Mouse (Mus musculus): ENCODE measurements at regions not wholly inside any gene's neighbourhood (a gene's known extent, or its start where the extent isn't known, plus 50 kb on each side); places are given as distances from the start of the nearest gene placed in this dataset.

DNA sequence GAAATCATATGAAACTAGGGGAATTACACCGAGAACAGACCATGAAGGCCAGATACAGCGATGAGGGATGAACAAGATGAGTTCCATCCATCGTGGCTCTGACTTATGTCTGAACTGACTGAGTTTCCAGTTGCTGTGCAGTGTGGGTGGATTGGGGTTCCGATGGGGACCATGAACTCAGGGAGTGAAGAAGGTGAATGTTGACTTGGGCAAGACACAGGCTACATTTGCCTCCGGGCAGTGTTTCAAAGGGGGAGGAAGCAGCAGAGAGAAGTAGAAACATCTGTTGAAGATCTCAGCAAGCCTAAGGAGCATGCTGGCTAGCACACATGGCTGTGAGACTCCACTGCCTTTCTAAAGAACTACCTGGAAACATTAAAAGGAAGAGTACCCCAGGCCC is 194.4 kb upstream of the Krr1 start:
- no peak for DNase-seq (ENCODE audit: low spot score)

DNA sequence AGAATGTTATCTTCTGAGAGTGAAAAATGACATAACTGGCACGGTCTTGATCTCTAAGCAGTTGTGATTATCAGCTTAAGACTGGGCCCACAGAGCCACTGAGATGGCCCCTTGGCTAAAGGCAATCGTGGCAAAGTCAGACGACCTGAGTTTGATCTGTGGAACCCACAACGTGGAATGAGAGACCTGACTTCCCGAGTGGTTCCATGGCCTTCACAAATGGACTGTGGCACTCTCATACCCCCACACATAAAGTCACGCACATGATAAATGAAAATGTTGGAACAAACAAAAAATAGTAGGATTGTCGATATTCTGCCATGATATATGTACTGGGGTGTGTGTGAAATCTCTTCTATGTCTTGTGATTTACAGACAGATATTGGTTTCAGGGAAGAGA is 192.5 kb upstream of the Krr1 start:
- Histone ChIP-seq H3K4me3 (ENCODE audit: low read depth, low read length) (no peak overlapping the region), H3K27me3 (replicated peaks; ENCODE audit: insufficient read depth, low read length) (no peaks in the 10 kb centered on the region), H3K36me3 (ENCODE audit: insufficient read depth, low read length) (no peaks in the 10 kb centered on the region), H3K9ac (replicated peaks; ENCODE audit: low read depth) (no peak overlapping the region), H3K4me1 (ENCODE audit: insufficient read depth, low read depth, low read length) (no peaks in the 10 kb centered on the region), H3K27ac (ENCODE audit: low read length) (no peak overlapping the region), H3K4me2 (replicated peaks; ENCODE audit: low read depth, low read length) (no peak overlapping the region), H3K9me3 (ENCODE audit: low read length) (no peaks in the 10 kb centered on the region)
- DNase-seq (ENCODE audit: low spot score) (no peak), ATAC-seq (no peak)
- TF ChIP-seq EP300 (IDR thresholded peaks at IDR 0.05): no peak
- TF ChIP-seq CTCF (IDR thresholded peaks at IDR 0.05): no peak
- 86% methylated on average over 7 of the region's 7 CpGs for WGBS

More for the DNA sequence above, 194.4 kb upstream of the Krr1 start:
- 77% methylated on average over 5 of the region's 5 CpGs for WGBS
- Histone ChIP-seq H3K27ac (ENCODE audit: low read length) (no peak overlapping the region), H3K36me3 (ENCODE audit: insufficient read depth, low read length) (no peaks in the 10 kb centered on the region), H3K4me1 (ENCODE audit: insufficient read depth, low read depth, low read length) (no peaks in the 10 kb centered on the region), H3K9me3 (ENCODE audit: low read length) (no peaks in the 10 kb centered on the region), H3K9ac (replicated peaks; ENCODE audit: low read depth) (no peak overlapping the region), H3K4me2 (replicated peaks; ENCODE audit: low read depth, low read length) (no peak overlapping the region), H3K4me3 (ENCODE audit: low read depth, low read length) (no peak overlapping the region), H3K27me3 (replicated peaks; ENCODE audit: insufficient read depth, low read length) (no peaks in the 10 kb centered on the region)
- no peak for TF ChIP-seq EP300 (IDR thresholded peaks at IDR 0.05)
- TF ChIP-seq CTCF (IDR thresholded peaks at IDR 0.05): no peak
- ATAC-seq: no peak

DNA sequence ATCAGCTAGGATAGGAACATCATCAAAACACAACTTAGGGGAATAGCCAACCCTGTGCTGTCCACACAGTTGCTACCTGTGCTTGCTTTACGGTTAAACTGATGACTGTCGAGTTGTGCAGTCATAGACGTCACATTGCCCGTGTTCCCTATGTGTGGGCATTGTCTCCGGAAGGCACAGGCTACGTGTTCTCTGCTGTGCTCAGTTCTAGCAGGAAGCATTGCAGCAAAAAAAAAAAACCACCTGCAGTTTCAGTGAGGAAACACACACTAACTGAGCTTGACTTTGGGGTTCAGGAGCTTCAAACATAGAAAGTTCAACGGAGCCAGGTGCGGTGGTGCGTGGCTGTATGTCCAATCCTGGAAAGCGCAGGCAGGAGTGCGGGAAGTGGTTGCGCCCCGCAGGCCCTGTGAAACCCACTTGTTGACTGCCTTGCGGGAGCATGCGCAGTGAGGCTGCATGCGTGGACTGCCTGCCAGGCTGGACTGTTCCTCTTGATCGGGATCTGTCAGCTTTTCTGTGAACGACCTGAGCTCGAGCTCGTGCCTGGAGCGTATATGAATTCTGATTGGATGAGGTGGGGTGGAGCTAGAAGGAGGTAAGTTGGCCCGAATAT is 190.2 kb upstream of the Krr1 start:
- 81% methylated on average over 22 of the region's 22 CpGs for WGBS
- no peak for ATAC-seq

DNA sequence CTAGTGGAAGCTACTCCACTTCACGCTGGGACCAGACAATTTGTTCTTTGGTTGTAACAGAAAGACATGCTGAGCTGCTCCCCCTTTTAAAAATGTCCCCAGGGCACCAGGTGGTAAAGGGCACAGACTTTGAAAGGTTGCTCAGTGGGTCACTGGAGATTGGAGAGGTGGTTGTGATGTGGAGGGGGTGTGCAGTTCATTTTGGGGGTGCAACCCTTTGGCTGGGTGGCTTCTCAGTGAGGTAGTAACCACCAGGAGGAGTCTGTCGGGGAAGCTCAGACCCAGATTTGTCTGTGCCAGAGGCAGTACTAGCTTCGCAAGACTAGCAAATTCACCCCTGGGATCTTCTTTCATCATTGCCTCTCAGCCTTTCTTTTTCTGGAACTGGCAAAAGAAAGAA is 189.0 kb upstream of the Krr1 start:
- Histone ChIP-seq H3K4me2 (replicated peaks; ENCODE audit: low read depth, low read length) (no peak overlapping the region), H3K4me3 (ENCODE audit: low read depth, low read length) (no peak overlapping the region), H3K27ac (ENCODE audit: low read length) (peak overlapping the region; percentile 66; the same call in 1 of the 2 replicates), H3K9me3 (ENCODE audit: low read length) (no peaks in the 10 kb centered on the region), H3K36me3 (ENCODE audit: insufficient read depth, low read length) (no peaks in the 10 kb centered on the region), H3K4me1 (ENCODE audit: insufficient read depth, low read depth, low read length) (no peaks in the 10 kb centered on the region), H3K27me3 (replicated peaks; ENCODE audit: insufficient read depth, low read length) (no peaks in the 10 kb centered on the region), H3K9ac (replicated peaks; ENCODE audit: low read depth) (no peak overlapping the region)
- DNase-seq (ENCODE audit: low spot score) (peak; percentile 44), ATAC-seq (no peak; the same call in 1 of the 2 replicates)
- 70% methylated on average over 3 of the region's 3 CpGs for WGBS
- no peak for TF ChIP-seq EP300 (IDR thresholded peaks at IDR 0.05)
- TF ChIP-seq CTCF (IDR thresholded peaks at IDR 0.05): peak; percentile 18; the same call in 1 of the 2 replicates

More for the DNA sequence above, 190.2 kb upstream of the Krr1 start:
- H3K4me1 ChIP-seq (ENCODE audit: insufficient read depth, low read depth, low read length): no peaks in the 10 kb centered on the region
- H3K27me3 ChIP-seq (replicated peaks; ENCODE audit: insufficient read depth, low read length): no peaks in the 10 kb centered on the region
- no peak overlapping the region for H3K27ac ChIP-seq (ENCODE audit: low read length)
- H3K4me2 ChIP-seq (replicated peaks; ENCODE audit: low read depth, low read length): no peak overlapping the region
- no peaks in the 10 kb centered on the region for H3K36me3 ChIP-seq (ENCODE audit: insufficient read depth, low read length)
- TF ChIP-seq EP300 (IDR thresholded peaks at IDR 0.05): no peak
- no peak for TF ChIP-seq CTCF (IDR thresholded peaks at IDR 0.05)
- DNase-seq (ENCODE audit: low spot score): no peak
- no peak overlapping the region for H3K4me3 ChIP-seq (ENCODE audit: low read depth, low read length)
- H3K9me3 ChIP-seq (ENCODE audit: low read length): no peaks in the 10 kb centered on the region
- no peak overlapping the region for H3K9ac ChIP-seq (replicated peaks; ENCODE audit: low read depth)

DNA sequence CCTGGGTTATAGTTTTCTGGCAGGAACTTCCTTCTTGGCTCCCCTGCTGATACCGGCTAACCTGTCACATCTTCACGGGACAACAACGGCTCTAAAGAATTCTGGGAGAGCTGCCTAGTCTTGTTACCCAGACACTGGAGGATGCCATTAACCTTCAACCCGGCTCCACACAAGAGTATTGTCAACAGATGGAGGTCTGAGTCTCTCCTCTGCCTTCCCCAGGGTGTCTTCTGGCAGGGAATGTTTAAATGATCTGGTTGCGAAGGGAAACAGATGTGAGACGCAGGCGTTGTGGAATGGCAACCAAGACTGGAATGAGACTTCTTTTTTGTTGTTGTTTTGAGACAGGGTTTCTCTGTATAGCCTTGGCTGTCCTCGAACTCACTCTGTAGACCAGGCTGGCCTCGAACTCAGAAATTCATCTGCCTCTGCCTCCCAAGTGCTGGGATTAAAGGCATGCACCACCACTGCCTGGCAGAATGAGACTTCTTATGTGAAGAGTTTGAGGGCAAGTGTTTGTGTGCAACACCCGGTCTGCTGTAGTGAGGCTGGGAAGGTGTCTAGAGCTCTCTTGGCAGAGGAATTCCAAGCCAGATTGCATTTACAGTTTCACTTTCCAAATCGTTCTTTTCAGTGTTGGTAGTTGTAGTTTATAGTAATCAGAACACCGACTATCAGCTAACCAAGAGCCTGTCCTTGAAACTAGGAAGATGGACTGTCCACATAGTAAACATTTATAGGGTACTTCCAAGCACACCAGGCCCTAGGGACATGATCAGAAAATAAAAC is 188.2 kb upstream of the Krr1 start:
- H3K4me2 ChIP-seq (replicated peaks; ENCODE audit: low read depth, low read length): no peak overlapping the region
- H3K27me3 ChIP-seq (replicated peaks; ENCODE audit: insufficient read depth, low read length): no peaks in the 10 kb centered on the region
- H3K4me3 ChIP-seq (ENCODE audit: low read depth, low read length): no peak overlapping the region
- DNase-seq (ENCODE audit: low spot score) (peak; percentile 67), ATAC-seq (peak; percentile 82)
- no peaks in the 10 kb centered on the region for H3K36me3 ChIP-seq (ENCODE audit: insufficient read depth, low read length)
- TF ChIP-seq EP300 (IDR thresholded peaks at IDR 0.05) (peak; percentile 63), CTCF (IDR thresholded peaks at IDR 0.05) (no peak)
- 37% methylated on average over 12 of the region's 12 CpGs for WGBS
- H3K4me1 ChIP-seq (ENCODE audit: insufficient read depth, low read depth, low read length): no peaks in the 10 kb centered on the region
- H3K27ac ChIP-seq (ENCODE audit: low read length): peak overlapping the region; percentile 66; the same call in 1 of the 2 replicates
- H3K9me3 ChIP-seq (ENCODE audit: low read length): no peaks in the 10 kb centered on the region
- H3K9ac ChIP-seq (replicated peaks; ENCODE audit: low read depth): no peak overlapping the region

DNA sequence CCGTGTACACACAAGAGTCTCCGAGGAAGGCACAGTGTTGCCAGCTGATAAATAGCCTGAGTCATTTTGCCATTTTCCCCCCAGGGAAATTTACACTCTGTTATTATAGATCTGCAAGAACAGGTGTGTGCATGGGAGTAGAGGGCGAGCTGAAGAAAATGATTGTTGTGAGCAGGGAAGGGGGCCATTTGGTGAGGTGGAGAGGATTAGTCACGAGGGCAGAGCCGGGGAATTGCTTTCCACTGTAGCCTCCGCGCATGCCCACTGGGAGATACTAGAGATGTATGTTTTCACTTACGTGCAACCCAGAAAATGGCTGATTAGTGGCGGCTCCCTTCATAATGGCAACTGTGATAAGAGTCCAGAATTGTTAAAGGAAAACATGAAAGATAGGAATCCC is 185.3 kb upstream of the Krr1 start:
- no peak overlapping the region for H3K4me3 ChIP-seq (ENCODE audit: low read depth, low read length)
- TF ChIP-seq EP300 (IDR thresholded peaks at IDR 0.05): no peak
- no peak for TF ChIP-seq CTCF (IDR thresholded peaks at IDR 0.05)
- 75% methylated on average over 9 of the region's 9 CpGs for WGBS
- H3K27me3 ChIP-seq (replicated peaks; ENCODE audit: insufficient read depth, low read length): no peaks in the 10 kb centered on the region
- no peaks in the 10 kb centered on the region for H3K4me1 ChIP-seq (ENCODE audit: insufficient read depth, low read depth, low read length)
- DNase-seq (ENCODE audit: low spot score): no peak
- H3K9me3 ChIP-seq (ENCODE audit: low read length): no peaks in the 10 kb centered on the region
- no peak overlapping the region for H3K9ac ChIP-seq (replicated peaks; ENCODE audit: low read depth)
- no peak overlapping the region for H3K4me2 ChIP-seq (replicated peaks; ENCODE audit: low read depth, low read length)
- ATAC-seq: no peak
- H3K36me3 ChIP-seq (ENCODE audit: insufficient read depth, low read length): no peaks in the 10 kb centered on the region
- H3K27ac ChIP-seq (ENCODE audit: low read length): no peak overlapping the region

Data from lung, postnatal 0 days (tissue).